Mouse (Mus musculus) myocyte (in vitro differentiated cells): ENCODE data around the gene Dlgap3.

Experiments used
- CEBPB ChIP-seq: IDR thresholded peaks from 2 replicates; pipeline ENCODE4 v1.6.1; 2011; ENCODE audit warnings: mild to moderate bottlenecking, moderate library complexity; ENCODE audit not compliant: poor library complexity, insufficient read depth, severe bottlenecking
- POLR2A ChIP-seq: IDR thresholded peaks from one replicate; pipeline ENCODE4 v1.6.1; 2011; ENCODE audit warnings: low read depth, mild to moderate bottlenecking, control low read depth, moderate library complexity; ENCODE audit not compliant: insufficient read length
- POLR2AphosphoS2 ChIP-seq: IDR thresholded peaks from one replicate; pipeline ENCODE4 v1.6.1; 2011; ENCODE audit warnings: low read depth, control low read depth; ENCODE audit not compliant: insufficient read length

DNA sequence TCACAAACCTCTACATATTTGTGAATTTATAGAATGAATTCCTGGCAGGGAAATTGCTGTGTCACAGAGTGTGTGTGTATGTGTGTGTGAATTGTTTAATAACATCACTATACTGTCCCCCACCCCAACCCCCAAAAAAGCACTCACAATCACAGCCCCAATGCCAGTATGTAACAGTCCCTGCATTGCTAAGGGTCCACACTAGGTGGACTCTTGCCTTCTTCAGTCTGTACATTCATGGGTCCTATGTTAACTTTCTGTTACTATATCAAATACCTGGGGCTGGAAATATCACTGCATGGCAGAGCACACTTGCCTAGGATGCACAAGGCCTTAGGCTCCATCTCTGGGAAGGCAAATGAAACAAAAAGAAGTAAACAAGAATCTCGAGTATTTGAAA, 34.3 kb upstream of the Dlgap3 start:
- TF ChIP-seq POLR2AphosphoS2 (no peak), POLR2A (no peak), CEBPB (no peak)
